Mouse (Mus musculus): Measurements from ENCODE around the gene Pold1.

GRCm38 (mm10) chr7:44548497-44549087 lies at the start of gene Pold1:
- peak; percentile 80 for TF ChIP-seq CTCF (IDR thresholded peaks at IDR 0.05; ENCODE audit: extremely low read depth, insufficient read depth, low read length)
- peak; percentile 44; the same call in 1 of the 2 replicates for TF ChIP-seq POLR2A (IDR thresholded peaks at IDR 0.05; ENCODE audit: extremely low read depth, insufficient read depth, low read length)

Data from cortical plate, adult 2 months (tissue).